Mouse (Mus musculus) C2C12 (cell line): ENCODE results near the gene Pard3. TPM values are rescaled to one million over a fixed set of nuclear protein-coding genes. Genes with fewer than 3 reads are reported as not detected.

ENCODE experiments used
- H3K27me3 ChIP-seq: one replicate; pipeline ENCODE4 v1.6.1; 2011; ENCODE audit not compliant: control insufficient read depth, insufficient read depth, insufficient read length
- H3K36me3 ChIP-seq: one replicate; pipeline ENCODE4 v1.6.1; 2011; ENCODE audit not compliant: control insufficient read depth, insufficient read depth
- H3K4me3 ChIP-seq: one replicate; pipeline ENCODE4 v1.5.1; 2011; ENCODE audit warnings: mild to moderate bottlenecking, control low read depth; ENCODE audit not compliant: poor library complexity, insufficient read depth, severe bottlenecking
- H3K79me2 ChIP-seq: one replicate; pipeline ENCODE4 v1.6.1; 2011; ENCODE audit not compliant: control insufficient read depth, insufficient read depth
- H3K79me3 ChIP-seq: one replicate; pipeline ENCODE4 v1.6.1; 2011; ENCODE audit warnings: low read depth, control low read depth
- H3ac ChIP-seq: one replicate; pipeline ENCODE3; 2011; ENCODE audit warnings: low read depth; ENCODE audit not compliant: control insufficient read depth, insufficient read length
- CEBPB ChIP-seq: IDR thresholded peaks from one replicate; pipeline ENCODE4 v1.6.1; 2011; ENCODE audit warnings: low read depth, mild to moderate bottlenecking, control low read depth, moderate library complexity
- CTCF ChIP-seq: IDR thresholded peaks from one replicate; pipeline ENCODE4 v1.5.1; 2011; ENCODE audit not compliant: control insufficient read depth, insufficient read depth, insufficient read length
- FOSL1 ChIP-seq: IDR thresholded peaks from one replicate; pipeline ENCODE4 v1.8.0; 2011; ENCODE audit warnings: mild to moderate bottlenecking, low read length; ENCODE audit not compliant: poor library complexity, insufficient read depth, severe bottlenecking
- MAX ChIP-seq: IDR thresholded peaks from one replicate; pipeline ENCODE4 v1.6.1; 2011; ENCODE audit warnings: mild to moderate bottlenecking, control low read depth
- MYOD1 ChIP-seq: IDR thresholded peaks from one replicate; pipeline ENCODE4 v1.6.1; 2011; ENCODE audit warnings: low read depth; ENCODE audit not compliant: control insufficient read depth, insufficient read length
- MYOG ChIP-seq: IDR thresholded peaks from one replicate; pipeline ENCODE4 v1.6.1; 2011; ENCODE audit not compliant: control insufficient read depth, insufficient read length; ENCODE audit errors: extremely low read depth
- USF1 ChIP-seq: IDR thresholded peaks from one replicate; pipeline ENCODE4 v1.6.1; 2011; ENCODE audit warnings: low read depth, mild to moderate bottlenecking, control low read depth, moderate library complexity
- polyA plus RNA-seq: library from polyadenylated mRNA; unstranded; fragments of >200 nt; fragmentation: generic; extraction: Trizol; gene quantifications from one replicate; pipeline ENCODE4 v1.2.1, GENCODE M21; 2012; ENCODE audit warnings: missing spikeins

Gene Pard3
- polyA plus RNA-seq, 1 experiment: 8.4 TPM

DNA sequence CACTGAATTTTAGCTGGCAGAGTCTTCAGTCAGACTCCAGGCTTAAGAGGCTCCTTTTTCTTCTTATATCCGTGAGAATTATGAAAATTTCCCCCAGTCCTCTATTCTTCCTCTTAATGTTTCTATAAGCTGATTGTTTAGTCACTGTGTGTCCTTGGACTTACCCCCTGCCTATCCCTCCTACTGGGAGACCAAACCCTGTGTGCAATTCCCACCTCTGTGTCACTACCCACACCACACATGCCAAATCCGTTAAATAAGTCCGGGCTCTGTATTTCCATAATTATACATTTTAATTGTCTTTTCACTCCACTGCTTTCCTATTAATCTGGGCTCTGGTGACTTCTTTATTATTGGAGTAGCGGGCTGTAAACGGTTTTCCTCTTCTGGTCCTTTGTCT lies 203.1 kb downstream of the Pard3 start:
- no peak overlapping the region for H3ac ChIP-seq
- H3K4me3 ChIP-seq: no peak overlapping the region
- peaks cover 7% of the 10 kb centered on the region for H3K79me2 ChIP-seq
- peaks cover 6% of the 10 kb centered on the region for H3K79me3 ChIP-seq
- H3K36me3 ChIP-seq: no peaks in the 10 kb centered on the region
- no peak for TF ChIP-seq CTCF
- TF ChIP-seq MYOD1: no peak
- no peak for TF ChIP-seq MYOG
- TF ChIP-seq FOSL1: no peak
- no peak for TF ChIP-seq MAX
- TF ChIP-seq CEBPB: no peak
- TF ChIP-seq USF1: no peak
- H3K27me3 ChIP-seq: no peaks in the 10 kb centered on the region

DNA sequence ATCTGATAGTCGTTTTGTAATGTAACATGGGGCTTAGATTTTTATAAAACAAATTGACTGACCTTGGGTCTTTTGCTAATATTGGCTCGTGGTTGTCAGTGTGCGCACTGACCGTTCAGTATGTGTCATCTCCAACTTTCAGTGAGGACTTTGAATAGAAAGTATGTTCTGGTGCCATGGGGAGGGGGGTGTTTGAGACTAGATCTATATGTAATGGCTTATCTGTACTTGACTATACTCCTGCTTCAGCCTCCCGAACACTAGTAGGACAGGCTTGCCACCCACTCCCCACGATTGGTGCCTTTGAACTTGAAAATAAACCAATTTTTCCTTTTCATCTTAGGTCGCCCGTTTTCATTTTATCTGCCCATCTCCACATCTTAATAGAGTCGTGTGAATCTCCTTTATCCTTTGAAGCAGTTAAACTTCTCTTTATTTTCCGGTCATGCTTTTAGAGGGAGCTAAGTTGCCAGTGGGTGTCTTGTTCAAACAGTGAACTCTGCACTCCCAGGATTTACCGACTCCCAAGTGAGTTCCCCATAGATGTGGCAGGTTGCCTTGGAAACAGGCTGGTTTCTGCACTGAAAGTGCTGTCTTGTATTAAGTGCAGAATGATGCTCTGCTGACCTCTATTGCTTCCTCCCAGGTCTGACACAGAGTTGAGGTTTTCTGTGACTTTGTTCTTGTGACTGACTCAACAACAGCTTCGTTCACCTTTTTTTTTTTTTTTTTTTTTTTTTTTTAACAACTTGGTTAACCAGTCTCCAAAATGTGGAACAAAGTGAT lies 204.7 kb downstream of the Pard3 start:
- Histone ChIP-seq H3K36me3 (no peaks in the 10 kb centered on the region), H3K4me3 (no peak overlapping the region), H3K79me2 (peaks cover 7% of the 10 kb centered on the region), H3ac (no peak overlapping the region), H3K79me3 (peaks cover 5% of the 10 kb centered on the region), H3K27me3 (no peaks in the 10 kb centered on the region)
- TF ChIP-seq USF1: no peak
- TF ChIP-seq CEBPB: no peak
- TF ChIP-seq FOSL1: no peak
- TF ChIP-seq CTCF: no peak
- no peak for TF ChIP-seq MYOD1
- no peak for TF ChIP-seq MYOG
- no peak for TF ChIP-seq MAX

DNA sequence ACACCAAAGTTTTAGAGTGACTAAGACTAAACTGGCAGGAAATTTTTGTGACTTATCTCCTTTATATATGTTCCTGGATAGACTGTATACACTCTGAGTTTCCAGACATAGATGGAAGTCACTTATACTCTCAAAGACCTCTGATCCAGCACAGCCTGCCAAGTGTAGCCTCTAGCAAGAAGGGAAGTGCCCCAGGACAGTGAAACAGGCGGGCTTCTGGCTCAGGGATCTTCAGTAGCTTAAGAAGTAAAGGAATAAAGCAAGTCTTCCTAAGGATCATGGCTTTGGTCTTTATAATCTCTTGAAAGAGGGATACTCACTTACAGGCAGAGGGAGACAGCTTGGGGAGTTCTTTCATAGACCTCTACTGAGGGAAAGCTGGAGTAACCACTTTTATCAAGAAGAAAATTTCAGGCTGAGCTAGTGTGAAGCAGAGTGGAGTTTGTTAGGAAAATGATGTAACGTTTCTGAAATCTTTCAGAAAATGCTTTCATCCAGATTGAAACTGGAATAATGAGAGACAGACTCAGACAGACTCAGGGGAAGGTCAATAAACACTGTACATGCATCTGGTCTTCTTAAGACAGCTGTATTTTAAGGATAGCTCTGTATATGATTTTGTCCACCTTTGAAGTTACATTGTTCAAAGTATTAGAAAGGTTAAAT lies 205.5 kb downstream of the Pard3 start:
- H3K79me2 ChIP-seq: peaks cover 5% of the 10 kb centered on the region
- no peaks in the 10 kb centered on the region for H3K27me3 ChIP-seq
- no peak overlapping the region for H3K4me3 ChIP-seq
- H3ac ChIP-seq: no peak overlapping the region
- H3K79me3 ChIP-seq: peaks cover 5% of the 10 kb centered on the region
- no peaks in the 10 kb centered on the region for H3K36me3 ChIP-seq
- TF ChIP-seq CEBPB (no peak), FOSL1 (no peak), MYOD1 (no peak), MAX (no peak), CTCF (no peak), USF1 (no peak), MYOG (no peak)

DNA sequence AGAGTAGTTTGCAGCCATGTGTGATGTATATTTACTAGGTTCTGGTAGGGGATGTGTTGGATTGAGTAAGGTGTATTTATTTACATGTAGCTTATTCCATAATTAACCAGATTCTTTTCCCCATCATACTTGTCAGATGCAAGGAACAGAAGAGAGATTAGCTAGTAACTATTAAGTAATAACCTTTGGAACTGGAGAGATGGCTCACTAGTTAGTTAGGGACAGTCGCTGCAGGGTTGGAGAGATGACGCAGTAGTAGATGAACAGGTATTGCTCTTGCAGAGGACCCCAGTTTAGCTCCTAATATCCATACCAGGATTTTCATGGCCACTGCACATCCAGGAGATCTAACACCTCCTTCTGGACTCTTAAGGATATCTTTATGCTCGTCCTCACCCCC lies 207.5 kb downstream of the Pard3 start:
- no peak for TF ChIP-seq CTCF
- Histone ChIP-seq H3K36me3 (no peaks in the 10 kb centered on the region), H3K79me2 (no peaks in the 10 kb centered on the region), H3K79me3 (peaks cover 2% of the 10 kb centered on the region), H3ac (no peak overlapping the region), H3K27me3 (no peaks in the 10 kb centered on the region), H3K4me3 (no peak overlapping the region)

DNA sequence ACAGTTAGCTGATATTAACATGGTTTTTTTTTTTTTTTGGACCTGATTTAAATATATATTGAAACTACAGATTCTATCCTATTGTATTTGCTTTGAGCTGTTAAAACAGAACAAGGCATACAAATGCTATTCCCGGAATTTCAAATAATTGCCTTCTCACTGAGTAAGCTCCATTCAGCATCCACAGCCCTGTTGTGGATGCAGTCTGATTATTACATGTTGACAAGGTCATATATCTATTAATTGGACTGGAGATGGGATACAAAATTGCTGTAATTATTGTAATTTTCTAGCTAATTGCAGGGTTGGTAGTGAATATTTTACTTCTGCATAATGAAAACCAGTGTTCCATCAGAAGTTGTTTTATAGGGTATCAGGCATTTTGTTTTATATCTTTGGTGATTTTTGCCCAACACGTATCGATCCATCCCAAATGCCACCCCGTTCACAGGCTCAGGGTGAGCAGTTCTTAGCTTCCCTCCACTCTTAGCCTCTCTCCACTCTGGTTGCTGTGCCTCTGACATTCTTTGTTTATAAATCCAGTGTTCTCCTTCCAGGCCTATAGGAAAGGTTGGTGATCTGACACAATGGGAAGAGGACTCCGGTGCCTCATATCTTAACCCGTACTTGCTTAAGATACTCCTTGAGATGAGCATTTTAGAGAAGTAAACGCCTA lies 216.7 kb downstream of the Pard3 start:
- H3K79me2 ChIP-seq: no peaks in the 10 kb centered on the region
- no peak overlapping the region for H3ac ChIP-seq
- H3K4me3 ChIP-seq: no peak overlapping the region
- H3K79me3 ChIP-seq: peaks cover 4% of the 10 kb centered on the region
- peaks cover 6% of the 10 kb centered on the region for H3K36me3 ChIP-seq
- TF ChIP-seq MYOG: no peak
- no peak for TF ChIP-seq MAX
- TF ChIP-seq CTCF: no peak
- no peak for TF ChIP-seq USF1
- no peak for TF ChIP-seq MYOD1
- no peak for TF ChIP-seq FOSL1
- TF ChIP-seq CEBPB: no peak
- no peaks in the 10 kb centered on the region for H3K27me3 ChIP-seq
